Mouse (Mus musculus) mature B cell (primary cell): Measurements from ENCODE around the gene Tmem206.

Experiments used
- in situ Hi-C: fragments of 300-500 bp; cut with MboI; formaldehyde crosslinking; loops from 2 replicates; pipeline ENCODE4 v1.14.3; 2019

Gene Tmem206

DNA sequence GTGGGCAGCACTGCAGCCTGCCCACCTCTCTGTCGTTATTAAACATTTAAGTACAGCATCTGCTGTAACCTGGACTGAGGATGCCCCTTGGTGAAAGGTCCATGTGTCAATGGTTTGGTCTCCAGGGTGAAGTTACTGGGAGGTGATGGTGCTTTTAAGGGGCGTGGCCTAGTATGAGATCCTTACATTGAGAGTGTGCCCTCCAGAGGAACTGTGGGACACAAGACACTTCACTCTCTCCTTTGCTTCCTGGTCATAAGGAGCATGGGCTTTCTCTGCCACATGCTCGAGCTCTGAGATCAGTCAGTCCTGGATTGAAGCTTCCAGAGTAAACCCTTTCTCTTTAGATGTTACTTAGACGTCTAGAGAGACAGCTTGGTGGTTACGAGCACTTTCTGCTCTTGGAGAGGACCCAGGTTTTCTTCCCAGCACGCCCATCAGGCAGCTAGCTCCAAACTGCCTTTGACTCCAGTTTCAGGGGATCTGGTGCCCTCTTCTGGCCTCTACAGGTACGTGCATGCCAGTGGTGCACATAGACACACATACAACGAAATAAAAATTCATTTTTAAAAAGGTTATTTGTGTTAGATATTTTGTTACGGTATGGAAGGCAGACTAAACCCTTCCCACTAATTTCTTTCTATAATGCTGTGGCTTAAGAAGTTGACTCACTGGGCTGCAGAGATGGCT lies 17.8 kb upstream of the Tmem206 start:
- in situ Hi-C loops, result no loop called here

DNA sequence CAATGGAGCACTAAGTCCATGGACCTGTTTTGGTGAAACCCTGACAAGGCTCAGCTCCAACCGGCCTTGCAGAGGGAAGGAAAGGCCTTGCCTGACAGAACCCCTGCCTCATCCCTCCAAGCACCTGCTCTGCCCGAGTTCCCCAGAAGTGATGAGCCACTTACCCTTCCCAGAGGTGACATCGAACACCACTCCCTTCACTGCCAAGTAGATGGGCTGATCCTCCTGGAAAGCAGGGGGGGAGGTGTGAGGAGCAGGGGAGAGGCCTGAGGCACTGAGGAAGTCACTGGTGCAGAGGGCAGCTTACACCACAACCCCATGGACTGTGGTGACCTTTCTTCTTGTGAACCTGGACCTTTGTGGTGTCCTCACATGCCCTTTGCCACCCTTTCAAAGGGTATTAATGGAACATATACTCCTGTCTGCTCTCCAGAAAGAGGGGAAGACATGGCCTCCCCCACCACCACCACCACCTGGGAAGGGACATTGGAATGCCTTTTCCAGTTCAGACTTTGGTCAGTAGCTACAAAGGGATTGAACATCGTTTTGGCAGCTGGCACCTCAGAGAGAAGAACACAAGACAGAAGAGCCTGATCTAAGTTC lies 14.3 kb upstream of the Tmem206 start:
- in situ Hi-C loops, result no loop called here

DNA sequence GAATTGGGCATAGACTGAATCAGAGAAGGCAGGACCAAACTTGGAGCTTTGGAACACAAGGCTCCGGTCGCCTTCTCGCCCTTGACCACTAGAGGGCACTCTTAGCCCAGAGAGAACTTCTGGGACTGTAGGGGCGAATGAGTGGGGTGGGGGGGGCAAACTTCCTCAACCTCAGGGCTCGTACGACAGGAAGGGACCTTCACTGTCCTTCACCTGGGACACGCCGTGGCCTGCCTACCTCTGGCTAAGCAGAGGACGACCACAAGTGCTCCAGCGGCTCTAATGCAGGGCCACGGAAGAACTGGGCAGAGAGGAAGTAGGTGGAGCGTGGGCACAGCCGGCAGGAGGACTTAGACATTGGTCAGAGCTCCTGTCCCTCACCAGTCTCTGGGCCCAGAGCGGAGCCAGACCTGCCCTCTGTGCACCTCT lies 13.2 kb upstream of the Tmem206 start:
- in situ Hi-C loops, result no loop called here

GRCm38 (mm10) chr1:191313158-191313557 lies 12.6 kb upstream of the Tmem206 start:
- in situ Hi-C loops, result no loop called here

GRCm38 (mm10) chr1:191313926-191314325 lies 11.8 kb upstream of the Tmem206 start:
- in situ Hi-C loops, result no loop called here

- in situ Hi-C loops, result no loop called here
These were observed 8.9 kb upstream of the Tmem206 start for GRCm38 (mm10) chr1:191316818-191317217.

DNA sequence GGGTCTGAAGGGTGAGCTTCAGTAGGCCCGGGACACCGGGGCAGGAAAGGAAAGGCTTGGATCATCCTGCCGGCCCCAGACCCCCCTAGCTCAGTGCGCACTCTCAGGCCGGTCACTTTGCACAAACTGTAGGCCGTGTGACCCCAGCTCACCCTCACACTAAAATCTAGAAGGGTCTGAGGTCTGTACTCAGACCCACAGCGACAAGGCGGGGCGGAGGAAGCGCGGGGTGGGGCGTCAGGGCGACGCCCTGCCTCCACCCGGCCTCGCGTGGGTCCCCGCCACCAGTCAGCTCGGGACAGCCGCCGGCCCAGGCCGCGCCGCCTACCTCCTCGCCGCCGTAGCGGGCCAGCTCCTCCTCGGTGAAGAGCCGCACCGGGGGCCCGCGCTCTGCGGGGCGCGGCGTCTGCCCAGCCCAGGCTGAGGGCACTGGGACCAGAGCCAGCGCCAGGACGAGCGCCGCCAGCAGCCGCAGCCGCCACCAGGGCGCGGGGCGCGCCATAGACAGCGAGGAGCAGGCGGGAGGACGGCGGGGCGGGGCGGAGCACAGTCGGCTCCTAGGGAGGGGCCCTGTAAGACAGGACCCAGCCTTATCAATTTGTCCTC lies 8.0 kb upstream of the Tmem206 start, which contains the start of gene Nenf:
Gene Nenf, minus strand, starts transcription at position 604 of the 606 bp plus-strand sequence.
- in situ Hi-C loops, result no loop called here

DNA sequence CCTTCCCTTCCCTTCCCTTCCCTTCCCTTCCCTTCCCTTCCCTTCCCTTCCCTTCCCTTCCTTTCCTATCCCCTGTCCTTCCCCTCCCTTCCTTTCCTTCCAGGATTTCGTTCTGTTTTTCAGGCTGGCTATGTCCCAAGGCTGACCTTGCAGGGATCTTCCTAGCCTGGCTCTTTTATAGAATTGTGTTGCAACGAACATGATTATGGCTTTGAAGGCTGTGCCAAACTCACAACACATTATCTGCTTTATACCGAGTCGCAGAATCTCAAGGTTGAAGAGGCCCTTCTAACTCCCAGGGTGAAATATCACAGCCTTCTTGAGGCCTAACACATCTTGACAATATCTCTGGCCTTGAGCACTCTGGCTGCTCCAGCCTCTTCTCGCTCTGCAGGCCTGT lies 7.0 kb upstream of the Tmem206 start:
- in situ Hi-C loops, result no loop called here

DNA sequence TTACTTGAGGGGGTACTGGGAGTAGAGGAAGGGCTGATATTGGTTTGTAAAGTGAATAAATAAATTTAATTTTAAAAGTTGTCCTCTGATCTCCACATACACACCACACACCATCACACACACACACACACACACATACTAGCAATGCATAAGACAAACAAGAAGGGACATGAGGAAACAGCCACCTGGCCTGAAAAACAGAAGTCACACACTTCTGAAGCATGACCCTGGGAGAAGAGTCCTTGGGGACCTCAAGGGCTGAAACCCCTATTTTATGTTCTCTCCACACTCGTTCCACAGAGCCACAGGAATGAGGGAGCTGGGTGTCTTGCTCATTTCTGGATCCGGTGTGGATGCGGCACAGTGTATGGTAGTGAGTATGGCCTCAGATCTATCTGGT lies 2.3 kb upstream of the Tmem206 start:
- in situ Hi-C loops, result no loop called here

GRCm38 (mm10) chr1:191324733-191325590 lies 750 bp upstream of the Tmem206 start:
- in situ Hi-C loops, result no loop called here

GRCm38 (mm10) chr1:191326233-191326882 lies 646 bp downstream of the Tmem206 start:
- in situ Hi-C loops, result no loop called here

DNA sequence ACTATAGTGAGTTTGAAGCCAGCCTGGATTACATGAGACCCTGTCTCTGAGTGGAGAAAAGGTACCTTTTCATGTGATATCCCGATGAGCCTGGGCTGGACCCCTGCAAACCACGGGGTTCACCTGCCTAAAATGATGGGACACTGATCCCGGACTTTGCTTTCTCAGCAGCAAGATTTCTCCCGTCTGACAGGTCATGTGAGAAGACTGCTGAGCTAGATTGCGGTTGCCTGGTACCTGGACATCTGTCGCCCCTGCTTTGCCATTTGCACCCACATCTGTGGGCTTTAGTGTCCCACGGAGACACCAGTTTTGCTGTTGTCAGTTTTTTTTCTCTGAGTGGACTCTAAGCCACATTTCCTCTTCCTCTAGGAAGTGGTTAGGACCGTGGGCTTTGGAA lies 1.5 kb downstream of the Tmem206 start:
- in situ Hi-C loops, result no loop called here

DNA sequence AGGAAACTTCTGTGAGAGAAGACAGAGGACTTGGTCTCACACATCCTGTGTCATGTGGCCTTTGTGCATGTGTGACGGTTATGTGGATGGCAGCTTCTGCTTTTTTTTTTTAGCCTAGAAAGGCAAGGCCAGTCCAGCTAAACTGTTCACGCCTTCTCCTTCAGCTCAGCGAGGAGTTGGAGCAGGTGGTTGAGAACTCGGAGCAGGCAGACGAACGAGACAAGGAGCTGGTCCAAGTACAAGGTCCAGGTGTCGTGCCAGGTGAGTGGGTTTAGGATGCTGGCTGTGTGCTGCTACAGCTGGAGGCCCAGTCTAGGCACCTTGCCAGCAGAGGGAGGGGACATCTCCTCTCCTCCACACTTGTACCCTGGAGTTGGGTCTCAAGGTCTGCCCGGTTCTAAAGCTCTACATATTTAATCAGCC lies 2.3 kb downstream of the Tmem206 start:
- in situ Hi-C loops, result no loop called here

DNA sequence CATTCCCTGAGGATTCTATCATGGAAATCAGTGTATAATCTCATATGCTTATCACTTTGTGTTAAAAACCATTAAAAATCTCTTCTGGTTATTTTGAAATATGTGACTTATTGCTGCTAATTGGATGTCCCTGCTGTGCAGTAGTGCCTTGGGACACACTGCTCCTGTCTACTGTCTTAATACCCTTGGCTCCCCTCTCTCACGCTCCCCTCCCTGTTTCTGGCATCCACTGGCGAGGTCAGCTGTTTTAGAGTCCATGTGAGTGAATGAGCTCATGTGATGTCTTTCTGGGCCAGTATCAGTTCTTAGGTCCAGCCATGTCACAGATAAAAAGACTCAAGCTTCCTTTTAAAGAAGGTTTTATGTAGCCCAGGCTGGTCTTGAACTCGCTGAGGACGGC lies 4.6 kb downstream of the Tmem206 start:
- in situ Hi-C loops, result no loop called here

- in situ Hi-C loops, result no loop called here
These were observed 8.8 kb downstream of the Tmem206 start for GRCm38 (mm10) chr1:191334500-191334899.

DNA sequence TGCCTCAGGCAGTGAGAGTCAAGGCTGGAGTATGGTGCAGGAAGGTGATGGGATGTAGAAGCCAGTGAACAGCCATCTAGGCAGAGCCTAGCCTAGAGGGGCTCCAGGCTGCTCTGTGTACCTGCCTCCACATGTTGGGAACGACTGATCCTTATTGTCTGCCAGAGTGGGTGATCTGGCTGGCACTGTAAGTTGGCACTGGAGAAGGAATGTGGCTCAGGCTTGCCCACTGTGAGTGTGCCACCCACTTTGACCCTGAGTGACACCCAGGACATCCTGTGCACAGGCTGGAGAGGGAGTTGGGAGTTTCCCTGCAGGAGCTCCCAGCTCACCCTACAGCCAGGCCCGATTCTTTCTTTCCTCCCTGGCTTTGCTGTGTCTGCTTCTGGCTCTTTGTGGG lies 14.2 kb downstream of the Tmem206 start:
- in situ Hi-C loops, result no loop called here

DNA sequence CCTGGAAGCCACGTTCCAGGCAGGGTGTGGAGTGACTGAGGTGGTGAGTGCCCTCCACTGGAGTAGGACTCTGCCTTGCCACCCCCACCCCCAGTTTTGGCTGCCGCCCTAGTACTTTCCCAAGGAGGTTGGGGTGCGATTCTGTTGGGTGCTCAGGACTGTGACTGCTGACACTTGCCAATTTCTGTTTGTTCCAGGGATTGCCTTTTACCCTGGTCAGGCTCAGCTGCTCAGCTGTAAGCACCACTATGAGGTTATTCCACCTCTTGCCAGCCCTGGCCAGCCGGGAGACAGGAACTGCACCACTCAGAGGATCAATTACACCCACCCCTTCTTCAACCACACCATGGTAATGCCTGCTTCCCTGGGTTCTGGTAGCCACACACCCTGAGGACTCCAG lies 14.8 kb downstream of the Tmem206 start:
- in situ Hi-C loops, result no loop called here

DNA sequence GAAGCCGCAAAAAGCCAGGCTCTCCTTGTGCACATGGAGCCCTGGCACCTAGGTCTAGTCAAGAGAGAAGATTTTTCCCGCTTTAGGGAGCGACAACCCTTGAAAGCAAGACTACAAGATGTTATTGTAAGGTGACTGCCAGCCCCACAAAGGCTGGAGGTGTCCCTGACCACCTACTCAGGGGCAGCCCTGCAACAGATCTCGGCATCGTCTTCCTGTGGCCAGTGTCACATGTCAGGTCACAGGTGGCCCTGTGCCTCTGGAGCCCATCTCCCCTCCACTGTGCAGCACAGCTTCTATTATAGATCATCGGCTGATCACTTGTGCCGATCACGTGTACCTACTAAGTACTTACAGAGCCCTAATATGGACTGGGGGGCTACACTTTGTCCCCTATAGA lies 21.9 kb downstream of the Tmem206 start:
- in situ Hi-C loops, result no loop called here

DNA sequence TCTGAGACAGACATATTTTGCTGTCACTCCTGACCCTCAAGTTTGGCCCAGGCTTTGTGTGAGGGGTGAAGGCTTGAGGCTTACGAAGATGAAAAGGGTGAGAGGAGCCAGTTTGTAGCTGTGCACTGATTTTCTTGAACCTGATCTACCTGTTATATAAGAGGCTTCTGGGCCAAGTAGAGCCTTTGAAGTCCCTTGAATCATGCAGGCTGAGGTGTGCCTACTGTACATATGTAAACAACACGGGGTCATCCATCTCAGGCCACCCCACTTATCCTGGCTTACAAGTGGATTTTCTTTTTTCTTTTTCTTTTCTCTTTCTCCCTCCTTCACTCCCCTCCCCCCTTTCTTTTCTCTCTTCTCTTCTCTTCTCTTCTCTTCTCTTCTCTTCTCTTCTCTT lies 22.9 kb downstream of the Tmem206 start:
- in situ Hi-C loops, result no loop called here

DNA sequence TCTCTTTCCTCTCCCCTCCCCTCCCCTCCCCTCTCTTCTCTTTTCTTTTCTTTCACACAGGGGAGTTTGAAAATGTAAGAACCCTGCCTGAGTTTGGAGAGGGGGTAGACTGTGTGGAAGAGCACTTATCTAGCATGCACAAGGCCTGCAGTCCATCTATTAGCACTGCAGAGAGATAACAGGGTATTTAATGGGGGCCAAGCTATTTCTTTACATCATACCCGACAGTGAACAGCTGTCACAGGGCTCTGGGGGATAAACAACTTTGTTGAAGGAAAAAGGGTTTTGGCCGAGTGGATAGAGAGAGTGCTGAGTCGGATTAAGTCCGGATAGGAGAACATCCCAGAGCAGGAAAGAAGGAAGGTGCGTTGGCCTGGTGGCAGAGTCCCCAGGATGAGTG lies 23.3 kb downstream of the Tmem206 start:
- in situ Hi-C loops, result no loop called here

- in situ Hi-C loops, result no loop called here
These were observed 23.9 kb downstream of the Tmem206 start for GRCm38 (mm10) chr1:191349486-191350037.

GRCm38 (mm10) chr1:191350355-191350754 lies 24.6 kb downstream of the Tmem206 start:
- in situ Hi-C loops, result no loop called here
